Mouse (Mus musculus) MEL (cell line): Measurements from ENCODE around the gene Gmnc. TPM values are rescaled to one million over a fixed set of nuclear protein-coding genes. Genes with fewer than 3 reads are reported as not detected.

Experiments
- DNase-seq: peaks from one replicate; pipeline ENCODE4 v3.0.0; 2011; ENCODE audit warnings: low read depth, low spot score
- H3K27ac ChIP-seq: 2 replicates; pipeline ENCODE4 v1.5.1; 2012; ENCODE audit warnings: low read depth, mild to moderate bottlenecking, control low read depth, low read length, moderate library complexity; ENCODE audit not compliant: control insufficient read depth
- H3K27me3 ChIP-seq, 2 experiments: fragments of 150-350 bp in 1 of 2; sonication (generic) in 1 of 2; 2 replicates each; pipeline ENCODE4 v1.6.1; 2012; ENCODE audit warnings: low read length in 2 of 2, mild to moderate bottlenecking in 2 of 2, improper control_type of control experiment in 1 of 2, moderate library complexity in 1 of 2; ENCODE audit not compliant: insufficient read depth in 2 of 2, control insufficient read depth in 1 of 2
- H3K36me3 ChIP-seq, 2 experiments: 2 replicates each; pipeline ENCODE4 v1.6.1; 2012 to 2014; ENCODE audit warnings: low read length in 2 of 2, improper control_type of control experiment in 1 of 2, inconsistent platforms in 1 of 2, mild to moderate bottlenecking in 1 of 2; ENCODE audit not compliant: insufficient read depth in 2 of 2, control insufficient read depth in 1 of 2
- H3K4me1 ChIP-seq, 2 experiments: fragments of 150-350 bp in 1 of 2; sonication (generic) in 1 of 2; 2 replicates each; pipeline ENCODE4 v1.6.1; 2012; ENCODE audit warnings: low read length in 2 of 2, improper control_type of control experiment in 1 of 2, mild to moderate bottlenecking in 1 of 2; ENCODE audit not compliant: insufficient read depth in 2 of 2, control insufficient read depth in 1 of 2
- H3K4me3 ChIP-seq, 2 experiments: fragments of 150-350 bp in 1 of 2; sonication (generic) in 1 of 2; 2 replicates each; pipeline ENCODE4 v1.5.1; 2012; ENCODE audit warnings: low read depth in 2 of 2, low read length in 2 of 2, mild to moderate bottlenecking in 2 of 2, moderate library complexity in 2 of 2, control low read depth in 1 of 2, improper control_type of control experiment in 1 of 2; ENCODE audit not compliant: control insufficient read depth in 1 of 2, insufficient read depth in 1 of 2
- H3K79me2 ChIP-seq: 2 replicates; pipeline ENCODE4 v1.6.1; 2012; ENCODE audit warnings: mild to moderate bottlenecking, low read length, moderate library complexity; ENCODE audit not compliant: control insufficient read depth, poor library complexity, insufficient read depth
- H3K9ac ChIP-seq: 2 replicates; pipeline ENCODE4 v1.6.1; 2012; ENCODE audit warnings: low read depth, mild to moderate bottlenecking, control low read depth, low read length, moderate library complexity; ENCODE audit not compliant: control insufficient read depth, poor library complexity, severe bottlenecking
- H3K9me3 ChIP-seq: fragments of 150-350 bp; sonication (generic); replicated peaks from 2 replicates; pipeline ENCODE4 v1.6.1; 2012; ENCODE audit warnings: mild to moderate bottlenecking, low read length, improper control_type of control experiment, moderate library complexity; ENCODE audit not compliant: insufficient read depth
- BHLHE40 ChIP-seq: IDR thresholded peaks from 2 replicates; pipeline ENCODE4 v1.6.1; 2012; ENCODE audit warnings: low read depth, mild to moderate bottlenecking, inconsistent platforms, low read length, improper control_type of control experiment, borderline replicate concordance
- CHD1 ChIP-seq: IDR thresholded peaks from 2 replicates; pipeline ENCODE4 v1.6.1; 2012; ENCODE audit warnings: low read depth, mild to moderate bottlenecking, inconsistent platforms, low read length, improper control_type of control experiment
- CTCF ChIP-seq, 3 experiments: IDR thresholded peaks in 2 of 3; conservative IDR thresholded peaks in 1 of 3; 2 replicates each; pipeline ENCODE4 v1.5.1; 2011 to 2012; ENCODE audit warnings: low read length in 3 of 3, low read depth in 2 of 3, mild to moderate bottlenecking in 2 of 3, improper control_type of control experiment in 1 of 3, inconsistent platforms in 1 of 3, mixed read lengths in 1 of 3, moderate library complexity in 1 of 3; ENCODE audit not compliant: control insufficient read depth in 1 of 3, insufficient read depth in 1 of 3, poor library complexity in 1 of 3, severe bottlenecking in 1 of 3
- E2F4 ChIP-seq: IDR thresholded peaks from 2 replicates; pipeline ENCODE4 v1.6.1; 2011; ENCODE audit warnings: low read depth, low read length, improper control_type of control experiment, borderline replicate concordance
- ELF1 ChIP-seq: IDR thresholded peaks from 2 replicates; pipeline ENCODE4 v1.6.1; 2014; ENCODE audit warnings: low read depth, mild to moderate bottlenecking, inconsistent platforms, low read length, improper control_type of control experiment, moderate library complexity
- EP300 ChIP-seq, 2 experiments: IDR thresholded peaks; 2 replicates each; pipeline ENCODE4 v1.6.1; 2011; ENCODE audit warnings: improper control_type of control experiment in 2 of 2, low read length in 2 of 2, low read depth in 1 of 2, mild to moderate bottlenecking in 1 of 2
- ETS1 ChIP-seq: IDR thresholded peaks from 2 replicates; pipeline ENCODE4 v1.6.1; 2012; ENCODE audit warnings: low read depth, mild to moderate bottlenecking, inconsistent platforms, low read length, improper control_type of control experiment, moderate library complexity
- GABPA ChIP-seq: IDR thresholded peaks from 2 replicates; pipeline ENCODE4 v1.6.1; 2012; ENCODE audit warnings: low read depth, mild to moderate bottlenecking, inconsistent platforms, low read length, improper control_type of control experiment, moderate library complexity
- GATA1 ChIP-seq: IDR thresholded peaks from 2 replicates; pipeline ENCODE4 v1.6.1; 2011; ENCODE audit warnings: low read depth, low read length, improper control_type of control experiment
- HCFC1 ChIP-seq: IDR thresholded peaks from 2 replicates; pipeline ENCODE4 v1.6.1; 2012; ENCODE audit warnings: low read depth, mild to moderate bottlenecking, inconsistent platforms, low read length, improper control_type of control experiment, moderate library complexity
- KAT2A ChIP-seq: conservative IDR thresholded peaks from 2 replicates; pipeline ENCODE4 v1.6.1; 2012; ENCODE audit warnings: low read depth, low read length, improper control_type of control experiment, inconsistent platforms
- MAFK ChIP-seq: IDR thresholded peaks from 2 replicates; pipeline ENCODE4 v1.6.1; 2011; ENCODE audit warnings: low read depth, mild to moderate bottlenecking, low read length, improper control_type of control experiment, borderline replicate concordance
- MAX ChIP-seq: IDR thresholded peaks from 2 replicates; pipeline ENCODE4 v1.6.1; 2011; ENCODE audit warnings: low read length, improper control_type of control experiment
- MAZ ChIP-seq: IDR thresholded peaks from 2 replicates; pipeline ENCODE4 v1.6.1; 2012; ENCODE audit warnings: low read depth, mild to moderate bottlenecking, inconsistent platforms, low read length, improper control_type of control experiment
- MXI1 ChIP-seq: IDR thresholded peaks from 2 replicates; pipeline ENCODE4 v1.6.1; 2011; ENCODE audit warnings: mild to moderate bottlenecking, low read depth, low read length, improper control_type of control experiment
- MYB ChIP-seq: IDR thresholded peaks from 2 replicates; pipeline ENCODE4 v1.6.1; 2011; ENCODE audit warnings: mild to moderate bottlenecking, low read depth, low read length, improper control_type of control experiment
- MYC ChIP-seq: IDR thresholded peaks from 2 replicates; pipeline ENCODE4 v1.6.1; 2011; ENCODE audit warnings: low read depth, mild to moderate bottlenecking, low read length, improper control_type of control experiment, moderate library complexity
- NELFE ChIP-seq: IDR thresholded peaks from 2 replicates; pipeline ENCODE4 v1.6.1; 2011; ENCODE audit warnings: low read depth, low read length, improper control_type of control experiment
- POLR2A ChIP-seq, 2 experiments: IDR thresholded peaks; 2 replicates each; pipeline ENCODE4 v1.6.1; 2011 to 2012; ENCODE audit warnings: low read length in 2 of 2, mild to moderate bottlenecking in 2 of 2, control low read depth in 1 of 2, improper control_type of control experiment in 1 of 2, low read depth in 1 of 2, moderate library complexity in 1 of 2; ENCODE audit not compliant: control insufficient read depth in 1 of 2, insufficient read depth in 1 of 2, poor library complexity in 1 of 2
- POLR2AphosphoS2 ChIP-seq: IDR thresholded peaks from 2 replicates; pipeline ENCODE4 v1.6.1; 2011; ENCODE audit warnings: low read length, improper control_type of control experiment
- POLR2AphosphoS5 ChIP-seq: IDR thresholded peaks from 2 replicates; pipeline ENCODE4 v1.6.1; 2012; ENCODE audit warnings: low read depth, borderline replicate concordance, mild to moderate bottlenecking, inconsistent platforms, low read length, moderate library complexity, mixed read lengths
- RCOR1 ChIP-seq: IDR thresholded peaks from 2 replicates; pipeline ENCODE4 v1.6.1; 2012; ENCODE audit warnings: low read depth, mild to moderate bottlenecking, inconsistent platforms, low read length, improper control_type of control experiment
- SIN3A ChIP-seq: IDR thresholded peaks from 2 replicates; pipeline ENCODE4 v1.6.1; 2012; ENCODE audit warnings: low read length, improper control_type of control experiment, inconsistent platforms
- TCF12 ChIP-seq: IDR thresholded peaks from 2 replicates; pipeline ENCODE4 v1.6.1; 2014; ENCODE audit warnings: low read depth, mild to moderate bottlenecking, inconsistent platforms, low read length, improper control_type of control experiment, moderate library complexity
- USF1 ChIP-seq: IDR thresholded peaks from 2 replicates; pipeline ENCODE4 v1.6.1; 2014; ENCODE audit warnings: low read depth, mild to moderate bottlenecking, inconsistent platforms, low read length, improper control_type of control experiment, moderate library complexity
- ZKSCAN1 ChIP-seq: IDR thresholded peaks from 2 replicates; pipeline ENCODE4 v1.6.1; 2012; ENCODE audit warnings: low read depth, mild to moderate bottlenecking, inconsistent platforms, low read length, improper control_type of control experiment, moderate library complexity
- ZMIZ1 ChIP-seq: IDR thresholded peaks from 2 replicates; pipeline ENCODE4 v1.6.1; 2012; ENCODE audit warnings: low read depth, mild to moderate bottlenecking, inconsistent platforms, low read length, improper control_type of control experiment, moderate library complexity
- ZNF384 ChIP-seq: IDR thresholded peaks from 2 replicates; pipeline ENCODE4 v1.6.1; 2012; ENCODE audit warnings: low read depth, mild to moderate bottlenecking, inconsistent platforms, low read length, improper control_type of control experiment
- polyA plus RNA-seq, 2 experiments: library from polyadenylated mRNA; stranded (reverse) in 1 of 2; unstranded in 1 of 2; fragments of >175 nt in 1 of 2; fragments of >200 nt in 1 of 2; gene quantifications; 2 replicates each; pipeline versions ENCODE4 v1.2.1 to v1.2.4; 2012; ENCODE audit warnings: low replicate concordance in 2 of 2, low read depth in 1 of 2; ENCODE audit not compliant: insufficient read length in 2 of 2, insufficient read depth in 1 of 2, missing spikeins in 1 of 2
- total RNA-seq: library from RNA; depleted of rRNA; stranded (reverse); fragments of 300-350 nt; gene quantifications from 2 replicates; pipeline ENCODE4 v1.2.3, GENCODE M21; 2012; rRNA removed

Gene Gmnc
- total RNA-seq (not detected in 2 replicates), polyA plus RNA-seq (not detected)

GRCm38 (mm10) chr16:26991477-26992300 lies at the start of gene Gmnc:
Gene Gmnc (minus strand): TSS chr16:26991652.
- no peak within 1 kb of the TSS for H3K9ac ChIP-seq
- H3K36me3 ChIP-seq = no peaks in the 10 kb centered on the region
- TF ChIP-seq BHLHE40 = no peak
- TF ChIP-seq POLR2AphosphoS5 = no peak
- no peak for TF ChIP-seq CTCF (IDR thresholded peaks at IDR 0.05 in 2 of 3, conservative IDR thresholded peaks at IDR 0.05 in 1 of 3; ENCODE audit: control insufficient read depth in 1 of 3, insufficient read depth in 1 of 3, low read depth in 2 of 3, low read length in 3 of 3, poor library complexity in 1 of 3, severe bottlenecking in 1 of 3)
- no peak for TF ChIP-seq HCFC1
- TF ChIP-seq ZMIZ1 = no peak
- no peak for TF ChIP-seq ZNF384
- no peak for TF ChIP-seq EP300 (IDR thresholded peaks at IDR 0.05; ENCODE audit: low read depth in 1 of 2, low read length in 2 of 2)
- TF ChIP-seq NELFE = no peak
- no peak for TF ChIP-seq ETS1
- TF ChIP-seq MYB = no peak
- TF ChIP-seq POLR2A (IDR thresholded peaks at IDR 0.05; ENCODE audit: control insufficient read depth in 1 of 2, insufficient read depth in 1 of 2, low read depth in 1 of 2, low read length in 2 of 2, poor library complexity in 1 of 2) = no peak
- TF ChIP-seq ELF1 = no peak
- no peak for TF ChIP-seq MAX
- no peak for TF ChIP-seq MAFK
- TF ChIP-seq ZKSCAN1 = no peak
- TF ChIP-seq MXI1 = no peak
- no peak for TF ChIP-seq KAT2A
- no peak for TF ChIP-seq E2F4
- DNase-seq = no peak
- H3K4me3 ChIP-seq = no peak within 1 kb of the TSS
- no peaks in the 10 kb centered on the region for H3K4me1 ChIP-seq
- H3K27ac ChIP-seq = no peak within 1 kb of the TSS
- H3K79me2 ChIP-seq = no peaks in the 10 kb centered on the region
- no peaks in the 10 kb centered on the region; a peak in 2 of 4 replicates for H3K27me3 ChIP-seq
- no peaks in the 10 kb centered on the region for H3K9me3 ChIP-seq

- Histone ChIP-seq H3K4me3 (peak overlapping the region in 1 of 2 experiments; percentile 23; a peak in 1 of 4 replicates), H3K27me3 (no peaks in the 10 kb centered on the region), H3K9me3 (no peaks in the 10 kb centered on the region), H3K9ac (no peak overlapping the region), H3K36me3 (peaks cover 0 to 47% of the 10 kb centered on the region in 2 experiments; a peak in 2 of 4 replicates), H3K79me2 (no peaks in the 10 kb centered on the region), H3K27ac (peak overlapping the region; percentile 44), H3K4me1 (peaks cover 6 to 20% of the 10 kb centered on the region in 2 experiments)
- DNase-seq = peak; percentile 78
- TF ChIP-seq ZMIZ1 = no peak
- TF ChIP-seq MAFK = peak; percentile 72
- TF ChIP-seq ZKSCAN1 = no peak
- no peak for TF ChIP-seq CHD1
- no peak for TF ChIP-seq CTCF (IDR thresholded peaks at IDR 0.05 in 2 of 3, conservative IDR thresholded peaks at IDR 0.05 in 1 of 3; ENCODE audit: control insufficient read depth in 1 of 3, insufficient read depth in 1 of 3, low read depth in 2 of 3, low read length in 3 of 3, poor library complexity in 1 of 3, severe bottlenecking in 1 of 3)
- TF ChIP-seq POLR2AphosphoS2 = no peak
- TF ChIP-seq ZNF384 = no peak
- TF ChIP-seq TCF12 = peak; percentile 96
- TF ChIP-seq MAZ = peak; percentile 68
- peak; percentile 99 for TF ChIP-seq MYB
- 0 out of 2 replicates have a peak, but pooled peaks have one; percentile 30 for TF ChIP-seq MYC
- no peak for TF ChIP-seq POLR2A (IDR thresholded peaks at IDR 0.05; ENCODE audit: control insufficient read depth in 1 of 2, insufficient read depth in 1 of 2, low read depth in 1 of 2, low read length in 2 of 2, poor library complexity in 1 of 2)
- no peak for TF ChIP-seq ELF1
- TF ChIP-seq ETS1 = peak; percentile 93
- peak; percentile 86 for TF ChIP-seq RCOR1
- peak; percentile 98 for TF ChIP-seq GATA1
- no peak; the same call in 1 of the 2 replicates for TF ChIP-seq HCFC1
- no peak for TF ChIP-seq USF1
- TF ChIP-seq POLR2AphosphoS5 = no peak
- peak; percentile 85 for TF ChIP-seq SIN3A
- TF ChIP-seq GABPA = no peak
These were observed 35.8 kb upstream of the Gmnc start for GRCm38 (mm10) chr16:27027281-27027680.
